Mouse (Mus musculus) midbrain, postnatal 0 days (tissue): Measurements from ENCODE around the gene BC028528. TPM values are rescaled to one million over a fixed set of nuclear protein-coding genes. Genes with fewer than 3 reads are reported as not detected.

ENCODE experiments used
- ATAC-seq: fragments of 200-750 bp; cut with Nextera tagmentation; 2 replicates; pipeline ENCODE4 v1.8.0; 2017; ENCODE audit warnings: moderate number of reproducible peaks, mild to moderate bottlenecking, moderate TSS enrichment, moderate library complexity; ENCODE audit not compliant: low FRiP score
- DNase-seq: peaks from one replicate; pipeline ENCODE4 v3.0.0-alpha.2; 2015; ENCODE audit warnings: low spot score
- H3K27ac ChIP-seq: fragments of 300-500 bp; sonication (generic); 2 replicates; pipeline ENCODE4 v1.5.1; 2014; ENCODE audit warnings: low read depth, mild to moderate bottlenecking, low read length, mixed read lengths
- H3K27me3 ChIP-seq: fragments of 300-500 bp; sonication (generic); 2 replicates; pipeline ENCODE4 v1.6.1; 2014; ENCODE audit warnings: low read length, control low read depth, mixed read lengths; ENCODE audit not compliant: insufficient read depth
- H3K36me3 ChIP-seq: fragments of 300-500 bp; sonication (generic); 2 replicates; pipeline ENCODE4 v1.6.1; 2014; ENCODE audit warnings: low read length, control low read depth, mixed read lengths; ENCODE audit not compliant: insufficient read depth
- H3K4me1 ChIP-seq: fragments of 300-500 bp; sonication (generic); 2 replicates; pipeline ENCODE4 v1.6.1; 2014; ENCODE audit warnings: mild to moderate bottlenecking, control low read depth, antibody characterized with exemption, low read length, mixed read lengths; ENCODE audit not compliant: insufficient read depth
- H3K4me2 ChIP-seq: fragments of 300-500 bp; sonication (generic); 2 replicates; pipeline ENCODE4 v1.6.1; 2014; ENCODE audit warnings: low read depth, mild to moderate bottlenecking, low read length, mixed read lengths; ENCODE audit not compliant: poor library complexity, severe bottlenecking
- H3K4me3 ChIP-seq: fragments of 300-500 bp; sonication (generic); 2 replicates; pipeline ENCODE4 v1.5.1; 2014; ENCODE audit warnings: low read depth, mild to moderate bottlenecking, low read length, moderate library complexity
- H3K9ac ChIP-seq: fragments of 300-500 bp; sonication (generic); replicated peaks from 2 replicates; pipeline ENCODE4 v1.6.1; 2014; ENCODE audit warnings: mild to moderate bottlenecking, low read length, moderate library complexity, mixed read lengths; ENCODE audit not compliant: poor library complexity, severe bottlenecking
- H3K9me3 ChIP-seq: fragments of 300-500 bp; sonication (generic); 2 replicates; pipeline ENCODE4 v1.6.1; 2016; ENCODE audit warnings: low read length, control low read depth
- CTCF ChIP-seq: IDR thresholded peaks from 2 replicates; pipeline ENCODE4 v1.5.1; 2016; ENCODE audit warnings: antibody characterized with exemption, mild to moderate bottlenecking
- WGBS: fragments of 180-500 bp; shearing (Covaris S2); extraction: QIAGEN DNeasy Blood & Tissue Kit; methylation state at CpG from one replicate; pipeline ENCODE4 v1.1.7; 2014; 5-methylcytosine and 5-hydroxymethylcytosine counted together
- polyA plus RNA-seq: library from polyadenylated mRNA; unstranded; fragments of >200 nt; fragmentation: Nextera tagmentation; extraction: Ambion mirVana; gene quantifications from 2 replicates; pipeline ENCODE4 v1.2.1, GENCODE M21; 2015
- total RNA-seq: library from RNA; depleted of rRNA; stranded (reverse); fragments of >200 nt; gene quantifications from 2 replicates; pipeline ENCODE4 v1.2.3, GENCODE M21; 2014; rRNA removed

Gene BC028528
- total and polyA plus RNA-seq, 2 experiments from 2014 or later, result 14.6 to 27.7 TPM

DNA sequence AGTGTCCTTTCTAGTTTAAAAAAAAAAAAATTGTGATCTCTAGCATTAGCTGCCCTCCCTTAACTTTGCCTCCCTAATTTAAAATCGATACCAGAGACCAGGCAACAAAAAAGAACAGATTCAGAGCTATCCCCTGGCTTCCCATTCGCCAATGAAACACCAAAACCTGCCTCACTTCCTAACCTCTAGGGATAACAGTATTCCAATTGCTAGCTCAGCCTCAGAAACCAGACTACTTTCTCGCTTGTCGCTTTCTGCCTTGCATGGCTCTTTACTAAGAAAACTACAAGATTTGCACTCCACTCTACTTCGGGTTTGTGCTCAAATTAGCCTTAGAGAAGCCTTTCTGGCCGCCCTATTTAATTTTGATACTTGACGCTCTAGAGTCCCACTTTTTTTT lies 35.7 kb downstream of the BC028528 start:
- Histone ChIP-seq H3K4me1 (peaks cover 2% of the 10 kb centered on the region; the same call in 1 of the 2 replicates), H3K4me3 (peak overlapping the region; percentile 85), H3K27me3 (no peaks in the 10 kb centered on the region), H3K4me2 (peak overlapping the region; percentile 78), H3K9me3 (no peaks in the 10 kb centered on the region), H3K36me3 (peaks cover 6% of the 10 kb centered on the region; the same call in 1 of the 2 replicates), H3K9ac (peak overlapping the region; percentile 74; the same call in 1 of the 2 replicates), H3K27ac (peak overlapping the region; percentile 32; the same call in 1 of the 2 replicates)
- ATAC-seq, result peak; percentile 14; the same call in 1 of the 2 replicates
- DNase-seq, result no peak
- TF ChIP-seq CTCF, result no peak
- WGBS, result 23% methylated on average over 7 of the region's 7 CpGs

DNA sequence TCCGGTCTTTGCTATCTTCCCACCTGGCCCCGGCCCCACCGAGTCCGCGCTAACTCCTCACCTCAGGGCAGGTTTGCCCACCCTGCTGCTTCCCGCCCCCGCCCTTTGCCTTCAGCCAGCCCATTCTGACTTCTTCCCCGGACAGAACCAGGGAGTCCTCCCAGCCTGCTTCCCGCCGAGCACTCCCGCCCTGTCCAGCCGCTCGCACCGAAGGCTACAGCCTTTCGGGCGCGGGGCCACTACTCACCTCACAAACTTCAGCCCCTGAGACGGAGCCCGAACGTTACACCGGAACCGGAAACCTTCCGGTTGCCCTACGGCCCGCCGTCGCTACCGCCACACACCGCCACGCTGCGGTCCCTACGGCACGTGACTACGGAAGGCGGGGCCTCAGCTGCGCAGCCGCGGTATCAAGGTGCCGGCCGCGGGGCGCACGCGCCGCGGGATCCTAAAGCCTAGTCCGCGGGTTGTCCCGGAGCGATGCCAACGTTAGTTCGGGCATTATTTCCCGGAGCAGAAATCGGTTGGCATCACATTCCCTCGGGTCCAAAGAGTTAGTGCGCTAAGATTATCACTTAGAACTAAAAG lies 36.2 kb downstream of the BC028528 start, which contains the start of gene Prpf3:
TSS of gene Prpf3 (minus strand) at position 384 of the 588 bp plus-strand sequence.
- peak; percentile 5; the same call in 1 of the 2 replicates for TF ChIP-seq CTCF
- ATAC-seq (peak; percentile 97), DNase-seq (peak; percentile 93)
- H3K4me2 ChIP-seq, result peak within 1 kb of the TSS; percentile 78
- H3K27ac ChIP-seq, result peak within 1 kb of the TSS; percentile 71
- no peaks in the 10 kb centered on the region for H3K9me3 ChIP-seq
- H3K9ac ChIP-seq, result peak within 1 kb of the TSS; percentile 74
- under 1% methylated on average over 56 of the region's 56 CpGs for WGBS
- H3K36me3 ChIP-seq, result peaks cover 11% of the 10 kb centered on the region
- no peaks in the 10 kb centered on the region for H3K27me3 ChIP-seq
- peaks cover 2% of the 10 kb centered on the region; the same call in 1 of the 2 replicates for H3K4me1 ChIP-seq
- peak within 1 kb of the TSS; percentile 85 for H3K4me3 ChIP-seq

GRCm38 (mm10) chr3:95851317-95851716 lies 40.5 kb downstream of the BC028528 start:
- H3K36me3 ChIP-seq, result peaks cover 49% of the 10 kb centered on the region
- DNase-seq (no peak), ATAC-seq (no peak)
- H3K4me3 ChIP-seq, result no peak overlapping the region
- H3K9ac ChIP-seq, result no peak overlapping the region
- no peak overlapping the region for H3K4me2 ChIP-seq
- 97% methylated on average over 8 of the region's 8 CpGs for WGBS
- no peak overlapping the region for H3K27ac ChIP-seq
- no peaks in the 10 kb centered on the region for H3K9me3 ChIP-seq
- H3K4me1 ChIP-seq, result peaks cover 2% of the 10 kb centered on the region; the same call in 1 of the 2 replicates
- no peaks in the 10 kb centered on the region for H3K27me3 ChIP-seq
- no peak for TF ChIP-seq CTCF

DNA sequence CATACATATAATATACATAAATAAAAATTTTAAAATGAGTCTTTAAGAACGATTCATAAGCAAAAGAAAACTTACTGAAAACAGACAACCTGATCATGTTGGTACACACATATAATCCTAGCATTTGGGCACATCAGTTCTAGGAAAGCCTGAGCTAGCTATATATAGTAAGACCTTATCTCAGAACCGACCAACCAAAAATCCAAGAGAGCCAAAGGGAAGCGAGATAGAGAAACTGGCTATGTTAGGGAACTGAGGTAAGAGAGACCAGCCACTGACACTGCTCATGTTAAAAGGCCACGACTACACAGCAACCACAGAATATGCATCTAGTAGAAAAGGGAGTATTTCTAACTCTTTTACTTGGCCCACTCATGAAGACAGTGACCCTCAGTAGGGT lies 41.2 kb downstream of the BC028528 start:
- no peak overlapping the region for H3K4me2 ChIP-seq
- 87% methylated on average over 4 of the region's 4 CpGs for WGBS

DNA sequence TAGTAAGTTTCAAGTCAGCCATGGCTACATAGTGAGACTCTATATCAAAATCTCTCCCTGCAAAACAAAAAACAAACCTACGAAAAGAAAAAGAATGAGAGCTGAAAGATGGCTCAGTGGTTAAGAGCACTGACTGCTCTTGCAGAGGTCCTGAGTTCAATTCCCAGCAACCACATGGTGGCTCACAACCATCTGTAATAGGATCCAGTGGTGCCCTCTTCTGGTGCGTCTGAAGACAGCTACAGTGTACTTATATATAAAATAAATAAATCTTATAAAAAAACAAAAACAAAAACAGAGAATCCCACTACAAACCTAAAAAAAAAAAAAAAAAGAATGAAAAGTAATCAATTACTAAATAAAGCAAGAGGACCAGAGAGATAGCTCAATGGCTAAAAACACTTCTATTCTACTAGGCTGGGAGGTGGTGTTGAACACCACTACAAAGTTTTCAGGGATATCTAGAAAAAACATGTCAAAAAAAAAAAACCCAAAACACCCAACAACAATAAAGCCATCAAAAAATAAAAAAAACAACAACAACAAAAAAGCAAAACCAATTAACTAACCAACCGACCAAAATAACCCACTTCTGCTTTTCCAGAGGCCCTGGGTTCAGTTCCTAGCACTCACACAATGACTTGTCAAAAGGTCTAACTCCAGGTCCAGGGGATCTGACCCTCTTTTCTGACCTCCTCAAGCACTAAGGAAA lies 49.1 kb downstream of the BC028528 start:
- DNase-seq (no peak), ATAC-seq (no peak)
- H3K27ac ChIP-seq, result no peak overlapping the region
- TF ChIP-seq CTCF, result peak; percentile 30
- H3K4me1 ChIP-seq, result no peaks in the 10 kb centered on the region
- no peaks in the 10 kb centered on the region for H3K9me3 ChIP-seq
- 91% methylated on average over 3 of the region's 3 CpGs for WGBS
- H3K4me2 ChIP-seq, result no peak overlapping the region
- H3K9ac ChIP-seq, result no peak overlapping the region
- H3K36me3 ChIP-seq, result peaks cover 57% of the 10 kb centered on the region
- no peaks in the 10 kb centered on the region for H3K27me3 ChIP-seq
- H3K4me3 ChIP-seq, result no peak overlapping the region

More for the DNA sequence above, 41.2 kb downstream of the BC028528 start:
- Histone ChIP-seq H3K27me3 (no peaks in the 10 kb centered on the region), H3K4me3 (no peak overlapping the region), H3K36me3 (peaks cover 55% of the 10 kb centered on the region), H3K9me3 (no peaks in the 10 kb centered on the region), H3K4me1 (peaks cover 2% of the 10 kb centered on the region; the same call in 1 of the 2 replicates), H3K27ac (no peak overlapping the region), H3K9ac (no peak overlapping the region)
- ATAC-seq (no peak), DNase-seq (no peak)
- no peak for TF ChIP-seq CTCF

DNA sequence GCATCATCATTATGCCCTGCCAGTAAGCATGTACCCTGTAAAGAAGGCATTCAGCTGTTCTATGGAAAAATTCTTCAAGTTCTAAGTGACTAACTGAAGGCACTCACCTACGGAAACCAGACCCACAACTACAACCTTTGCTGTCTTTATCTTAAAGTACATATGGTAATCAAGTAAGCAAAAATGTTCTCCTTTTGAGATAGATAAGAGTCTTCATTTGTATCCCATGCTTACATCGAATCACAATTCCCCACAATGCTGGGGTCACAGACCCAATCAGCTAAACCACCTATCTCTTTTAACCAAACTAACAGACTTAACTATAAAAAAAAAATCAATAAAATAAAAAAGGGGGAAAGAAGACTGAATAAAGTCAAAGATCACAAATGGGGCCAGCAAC lies 52.6 kb downstream of the BC028528 start:
- H3K36me3 ChIP-seq, result peaks cover 44% of the 10 kb centered on the region
- no peak for TF ChIP-seq CTCF
- no peaks in the 10 kb centered on the region for H3K27me3 ChIP-seq
- 94% methylated on average over 2 of the region's 2 CpGs for WGBS
- no peaks in the 10 kb centered on the region for H3K4me1 ChIP-seq
- no peak overlapping the region for H3K4me3 ChIP-seq
- no peak for ATAC-seq
- no peak overlapping the region for H3K27ac ChIP-seq
- H3K4me2 ChIP-seq, result no peak overlapping the region
- no peak overlapping the region for H3K9ac ChIP-seq
- H3K9me3 ChIP-seq, result no peaks in the 10 kb centered on the region
- no peak for DNase-seq

Other genes with a start within 250 kb of the BC028528 start
- gene Mcl1, start 233.2 kb downstream of the BC028528 start, total RNA-seq, result 105 and 136 TPM in 2 replicates
- gene Mcl1, start 233.2 kb downstream of the BC028528 start, polyA plus RNA-seq, result 35.8 and 42.8 TPM in 2 replicates
- gene Adamtsl4, start 204.1 kb downstream of the BC028528 start, total RNA-seq, result 1.3 and 1.4 TPM in 2 replicates
- 1.0 and 1.4 TPM in 2 replicates for gene Adamtsl4, start 204.1 kb downstream of the BC028528 start, polyA plus RNA-seq
- gene Ecm1, start 152.4 kb downstream of the BC028528 start, total RNA-seq, result 6.2 and 9.9 TPM in 2 replicates
- gene Ecm1, start 152.4 kb downstream of the BC028528 start, polyA plus RNA-seq, result 9.7 and 10.8 TPM in 2 replicates
- gene Tars2, start 131.8 kb downstream of the BC028528 start, total RNA-seq, result 34.7 and 39.8 TPM in 2 replicates
- gene Tars2, start 131.8 kb downstream of the BC028528 start, polyA plus RNA-seq, result 40.8 and 45.0 TPM in 2 replicates
- 28.8 and 30.6 TPM in 2 replicates for gene Rprd2, start 73.1 kb downstream of the BC028528 start, total RNA-seq
- gene Rprd2, start 73.1 kb downstream of the BC028528 start, polyA plus RNA-seq, result 20.1 and 23.6 TPM in 2 replicates
- 9.3 and 11.0 TPM in 2 replicates for gene Prpf3, start 36.1 kb downstream of the BC028528 start, total RNA-seq
- gene Prpf3, start 36.1 kb downstream of the BC028528 start, polyA plus RNA-seq, result 24.0 and 26.9 TPM in 2 replicates
- gene Mrps21, start 20.5 kb downstream of the BC028528 start, total RNA-seq, result 82.9 and 88.3 TPM in 2 replicates
- 241 TPM in 2 replicates for gene Mrps21, start 20.5 kb downstream of the BC028528 start, polyA plus RNA-seq
- gene Ciart, start 9.8 kb downstream of the BC028528 start, total RNA-seq, result 4.2 and 5.2 TPM in 2 replicates
- 9.3 and 12.6 TPM in 2 replicates for gene Ciart, start 9.8 kb downstream of the BC028528 start, polyA plus RNA-seq
- gene Aph1a, start 2.0 kb upstream of the BC028528 start, total RNA-seq, result 67.5 and 71.6 TPM in 2 replicates
- gene Aph1a, start 2.0 kb upstream of the BC028528 start, polyA plus RNA-seq, result 39.0 and 45.2 TPM in 2 replicates
- gene Car14, start 12.7 kb upstream of the BC028528 start, total RNA-seq, result 5.1 and 8.0 TPM in 2 replicates
- 6.8 and 7.5 TPM in 2 replicates for gene Car14, start 12.7 kb upstream of the BC028528 start, polyA plus RNA-seq
- 24.7 and 27.5 TPM in 2 replicates for gene Anp32e, start 37.2 kb upstream of the BC028528 start, total RNA-seq
- 70.9 and 86.9 TPM in 2 replicates for gene Anp32e, start 37.2 kb upstream of the BC028528 start, polyA plus RNA-seq
- 52.5 and 62.7 TPM in 2 replicates for gene Plekho1, start 104.0 kb upstream of the BC028528 start, total RNA-seq
- gene Plekho1, start 104.0 kb upstream of the BC028528 start, polyA plus RNA-seq, result 37.3 and 41.2 TPM in 2 replicates
- gene Vps45, start 166.5 kb upstream of the BC028528 start, total RNA-seq, result 29.5 and 35.3 TPM in 2 replicates
- gene Vps45, start 166.5 kb upstream of the BC028528 start, polyA plus RNA-seq, result 60.6 and 61.1 TPM in 2 replicates
- 14.3 and 16.3 TPM in 2 replicates for gene Otud7b, start 212.5 kb upstream of the BC028528 start, total RNA-seq
- gene Otud7b, start 212.5 kb upstream of the BC028528 start, polyA plus RNA-seq, result 5.7 and 7.5 TPM in 2 replicates